Mouse (Mus musculus): Measurements from ENCODE around the gene Gm13030. TPM values are rescaled to one million over a fixed set of nuclear protein-coding genes. Genes with fewer than 3 reads are reported as not detected.

The Gm13030 gene
- 0.51 TPM in 1 of 2 replicates, not detected in the other for polyA plus RNA-seq (2012; rRNA removed; ENCODE audit: low replicate concordance)

GRCm38 (mm10) chr4:138873864-138874263, at the start of gene Gm13030:
Gene Gm13030 (minus strand): TSS chr4:138873964.

GRCm38 (mm10) chr4:138913797-138914196, 40.0 kb upstream of the Gm13030 start, which contains the start of gene Otud3:
Gene Otud3 (minus strand): TSS chr4:138913945.

GRCm38 (mm10) chr4:138877731-138878130, 4.0 kb upstream of the Gm13030 start, which contains the start of gene Pla2g2e:
Gene Pla2g2e (plus strand): TSS chr4:138877942.

GRCm38 (mm10) chr4:138863344-138863998, 10.3 kb downstream of the Gm13030 start, which contains the start of gene Pla2g5:
Gene Pla2g5 (minus strand): TSS chr4:138863482.

Other genes with a start within 250 kb of the Gm13030 start
- not detected in 2 replicates for gene Vwa5b1, start 238.1 kb downstream of the Gm13030 start, polyA plus RNA-seq (2012; rRNA removed; ENCODE audit: low replicate concordance)
- 0.12 TPM in 1 of 2 replicates, not detected in the other for gene Pla2g2c, start 149.2 kb downstream of the Gm13030 start, polyA plus RNA-seq (2012; rRNA removed; ENCODE audit: low replicate concordance)
- 0.27 and 2.8 TPM in 2 replicates for gene Ubxn10, start 136.8 kb downstream of the Gm13030 start, polyA plus RNA-seq (2012; rRNA removed; ENCODE audit: low replicate concordance)
- not detected in 2 replicates for gene Pla2g2f, start 116.3 kb downstream of the Gm13030 start, polyA plus RNA-seq (2012; rRNA removed; ENCODE audit: low replicate concordance)
- gene Pla2g2d, start 98.2 kb downstream of the Gm13030 start, polyA plus RNA-seq (2012; rRNA removed; ENCODE audit: low replicate concordance): 7.6 and 13.3 TPM in 2 replicates
- gene Pla2g5, start 10.5 kb downstream of the Gm13030 start, polyA plus RNA-seq (2012; rRNA removed; ENCODE audit: low replicate concordance): 5.8 and 11.2 TPM in 2 replicates
- gene Pla2g2e, start 4.0 kb upstream of the Gm13030 start, polyA plus RNA-seq (2012; rRNA removed; ENCODE audit: low replicate concordance): 2.8 and 35.2 TPM in 2 replicates
- 9.3 and 9.5 TPM in 2 replicates for gene Otud3, start 40.0 kb upstream of the Gm13030 start, polyA plus RNA-seq (2012; rRNA removed; ENCODE audit: low replicate concordance)
- 0.09 and 1.5 TPM in 2 replicates for gene Rnf186, start 93.1 kb upstream of the Gm13030 start, polyA plus RNA-seq (2012; rRNA removed; ENCODE audit: low replicate concordance)
- gene Tmco4, start 98.9 kb upstream of the Gm13030 start, polyA plus RNA-seq (2012; rRNA removed; ENCODE audit: low replicate concordance): 12.7 and 15.2 TPM in 2 replicates
- 0.09 and 0.46 TPM in 2 replicates for gene Htr6, start 201.6 kb upstream of the Gm13030 start, polyA plus RNA-seq (2012; rRNA removed; ENCODE audit: low replicate concordance)
- 127 and 651 TPM in 2 replicates for gene Nbl1, start 219.0 kb upstream of the Gm13030 start, polyA plus RNA-seq (2012; rRNA removed; ENCODE audit: low replicate concordance)

Measured in subcutaneous adipose tissue, adult 2 months (tissue).